Mouse (Mus musculus) limb, embryonic 14.5 days (tissue): Measurements from ENCODE around the gene Olfr808. TPM values are rescaled to one million over a fixed set of nuclear protein-coding genes. Genes with fewer than 3 reads are reported as not detected.
A peak's percentile ranks its signal among the peaks of the same experiment; 100 is the strongest.

Experiments used
- ATAC-seq: fragments of 200-750 bp; cut with Nextera tagmentation; 2 replicates; pipeline ENCODE4 v1.8.0; 2017; ENCODE audit warnings: low read depth, moderate number of reproducible peaks, moderate TSS enrichment; ENCODE audit not compliant: low FRiP score
- DNase-seq: peaks from one replicate; pipeline ENCODE4 v3.0.0-alpha.2; 2015; ENCODE audit warnings: low spot score
- H3K27ac ChIP-seq: fragments of 300-500 bp; sonication (generic); replicated peaks from 2 replicates; pipeline ENCODE4 v1.5.1; 2014; ENCODE audit warnings: low read depth, mild to moderate bottlenecking, low read length, moderate library complexity, mixed read lengths
- H3K27me3 ChIP-seq: fragments of 300-500 bp; sonication (generic); 2 replicates; pipeline ENCODE4 v1.6.1; 2014; ENCODE audit warnings: low read length, mixed read lengths; ENCODE audit not compliant: control insufficient read depth, insufficient read depth
- H3K36me3 ChIP-seq: fragments of 300-500 bp; sonication (generic); 2 replicates; pipeline ENCODE4 v1.6.1; 2014; ENCODE audit warnings: mild to moderate bottlenecking, low read length, moderate library complexity, mixed read lengths; ENCODE audit not compliant: control insufficient read depth, insufficient read depth
- H3K4me1 ChIP-seq: fragments of 300-500 bp; sonication (generic); 2 replicates; pipeline ENCODE4 v1.6.1; 2014; ENCODE audit warnings: antibody characterized with exemption, low read length, mixed read lengths; ENCODE audit not compliant: control insufficient read depth, insufficient read depth
- H3K4me2 ChIP-seq: fragments of 300-500 bp; sonication (generic); replicated peaks from 2 replicates; pipeline ENCODE4 v1.6.1; 2014; ENCODE audit warnings: low read depth, mild to moderate bottlenecking, low read length, moderate library complexity; ENCODE audit not compliant: severe bottlenecking
- H3K4me3 ChIP-seq: fragments of 300-500 bp; sonication (generic); replicated peaks from 2 replicates; pipeline ENCODE4 v1.5.1; 2014; ENCODE audit warnings: low read length
- H3K9ac ChIP-seq: fragments of 300-500 bp; sonication (generic); 2 replicates; pipeline ENCODE4 v1.6.1; 2014; ENCODE audit warnings: mild to moderate bottlenecking, low read depth, low read length, moderate library complexity; ENCODE audit not compliant: severe bottlenecking
- H3K9me3 ChIP-seq: fragments of 300-500 bp; sonication (generic); 2 replicates; pipeline ENCODE4 v1.6.1; 2016; ENCODE audit warnings: low read length; ENCODE audit not compliant: control insufficient read depth
- POLR2A ChIP-seq: fragments of 200-500 bp; IDR thresholded peaks from 2 replicates; pipeline ENCODE4 v1.8.0; 2012; ENCODE audit warnings: inconsistent platforms, mild to moderate bottlenecking, moderate library complexity, borderline replicate concordance; ENCODE audit not compliant: insufficient read depth, insufficient read length; ENCODE audit errors: extremely low read depth
- WGBS: fragments of 180-500 bp; shearing (Covaris S2); extraction: QIAGEN DNeasy Blood & Tissue Kit; methylation state at CpG from one replicate; pipeline ENCODE4 v1.1.7; 2014; 5-methylcytosine and 5-hydroxymethylcytosine counted together
- microRNA-seq: library from miRNA; unstranded; fragments of <30 nt; microRNA quantifications from one replicate; pipeline ENCODE4, GENCODE M21; 2016
- polyA plus RNA-seq, 2 experiments: library from polyadenylated mRNA; depleted of rRNA in 1 of 2; stranded (reverse) in 1 of 2; unstranded in 1 of 2; fragments of >200 nt; fragmentation: Nextera tagmentation in 1 of 2; extraction: Ambion mirVana in 1 of 2; gene quantifications; 2 replicates each; pipeline versions ENCODE4 v1.2.1 to v1.2.3; 2012 to 2014

Gene Olfr808
- polyA plus RNA-seq, 2 experiments: not detected

DNA sequence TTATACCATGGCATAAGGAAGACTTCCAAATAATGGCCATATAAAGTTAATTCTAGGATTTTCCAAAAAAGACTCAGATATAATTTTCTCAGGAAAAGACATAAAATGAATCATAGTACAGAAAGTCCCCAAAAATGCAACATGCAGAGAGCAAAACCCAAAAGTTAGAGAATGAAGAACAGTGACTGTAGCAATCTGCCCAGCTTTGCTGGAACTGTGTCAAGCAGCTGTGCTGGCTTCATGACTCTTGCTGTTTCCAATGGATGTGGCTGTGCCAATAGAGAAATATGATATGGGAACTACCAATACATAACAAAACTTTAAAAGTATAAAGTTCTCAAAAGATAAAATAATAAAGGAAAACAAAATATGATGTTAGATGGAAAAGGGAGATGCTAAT, 12.8 kb downstream of the Olfr808 start:
- Histone ChIP-seq H3K4me2 (no peak overlapping the region), H3K9me3 (no peaks in the 10 kb centered on the region), H3K4me1 (no peaks in the 10 kb centered on the region), H3K9ac (no peak overlapping the region), H3K27me3 (no peaks in the 10 kb centered on the region), H3K36me3 (no peaks in the 10 kb centered on the region), H3K27ac (no peak overlapping the region), H3K4me3 (no peak overlapping the region)
- ATAC-seq: no peak
- TF ChIP-seq POLR2A: no peak
- DNase-seq: peak; percentile 3

DNA sequence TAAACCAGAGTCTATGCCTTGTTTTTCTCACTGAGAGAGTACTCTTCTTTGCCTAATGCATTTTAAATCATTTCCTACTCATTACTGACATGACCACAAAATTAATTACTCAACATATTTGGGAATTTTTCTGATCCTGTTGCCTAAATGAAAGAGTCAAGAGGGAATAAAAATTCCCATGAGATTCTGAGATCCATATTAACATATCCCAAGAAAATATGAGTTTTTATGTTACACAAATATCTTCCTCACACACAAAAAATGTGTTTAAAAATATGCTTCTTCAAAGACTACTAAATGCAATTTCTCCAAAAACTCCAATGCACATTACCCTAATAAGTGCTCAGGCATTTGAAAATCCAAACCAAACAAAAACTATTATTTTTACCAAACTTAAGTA, 29.5 kb downstream of the Olfr808 start, which contains the start of gene Olfr810:
TSS of gene Olfr810 (minus strand) at position 101 of the 400 bp plus-strand sequence.
- ATAC-seq: no peak
- H3K9ac ChIP-seq: no peak within 1 kb of the TSS
- no peak for TF ChIP-seq POLR2A
- H3K4me1 ChIP-seq: no peaks in the 10 kb centered on the region
- H3K4me3 ChIP-seq: no peak within 1 kb of the TSS
- no peak within 1 kb of the TSS for H3K4me2 ChIP-seq
- no peaks in the 10 kb centered on the region for H3K27me3 ChIP-seq
- H3K9me3 ChIP-seq: no peaks in the 10 kb centered on the region
- no peaks in the 10 kb centered on the region for H3K36me3 ChIP-seq
- H3K27ac ChIP-seq: no peak within 1 kb of the TSS
- DNase-seq: no peak

DNA sequence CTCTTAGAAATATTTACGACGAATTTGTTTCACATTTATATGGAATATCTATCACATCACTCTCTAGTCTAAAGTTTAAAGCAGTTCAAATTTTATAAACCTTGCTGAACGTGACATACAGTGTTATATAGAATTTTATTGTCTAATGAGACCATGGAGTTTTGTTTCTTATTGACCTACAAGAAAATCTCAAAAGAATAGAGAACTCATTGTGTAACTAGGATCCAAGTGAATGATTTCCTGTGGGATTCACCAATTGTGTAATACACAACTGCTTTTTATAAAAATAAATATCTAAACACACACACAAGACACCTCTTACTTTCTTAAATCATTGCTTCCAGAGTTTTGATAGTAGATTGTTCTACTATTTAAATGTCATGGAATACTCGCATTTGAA, 39.0 kb downstream of the Olfr808 start, which contains the start of gene Olfr811:
TSS of gene Olfr811 (minus strand) at position 101 of the 400 bp plus-strand sequence.
- WGBS: 79% methylated on average over 4 of the region's 4 CpGs
- no peak within 1 kb of the TSS for H3K9ac ChIP-seq
- no peak within 1 kb of the TSS for H3K27ac ChIP-seq
- no peak for TF ChIP-seq POLR2A
- no peak within 1 kb of the TSS for H3K4me3 ChIP-seq
- H3K4me2 ChIP-seq: no peak within 1 kb of the TSS
- no peak for DNase-seq
- H3K36me3 ChIP-seq: no peaks in the 10 kb centered on the region
- H3K4me1 ChIP-seq: no peaks in the 10 kb centered on the region
- no peak for ATAC-seq
- H3K9me3 ChIP-seq: no peaks in the 10 kb centered on the region
- H3K27me3 ChIP-seq: no peaks in the 10 kb centered on the region

Small RNAs within 50 kb of the gene (microRNA-seq; reads per million reads assigned to microRNA genes)
- not detected for gene Gm24485

Other genes starting within 250 kb of the Olfr808 start
- gene Olfr791, start 243.7 kb upstream of the Olfr808 start, polyA plus RNA-seq (2012; rRNA removed): not detected in 2 replicates
- not detected in 2 replicates for gene Olfr791, start 243.7 kb upstream of the Olfr808 start, polyA plus RNA-seq (2014; fragmentation: Nextera tagmentation; extraction: Ambion mirVana)
- gene Olfr792, start 226.3 kb upstream of the Olfr808 start, polyA plus RNA-seq (2012; rRNA removed): not detected in 2 replicates
- not detected in 2 replicates for gene Olfr792, start 226.3 kb upstream of the Olfr808 start, polyA plus RNA-seq (2014; fragmentation: Nextera tagmentation; extraction: Ambion mirVana)
- not detected in 2 replicates for gene Olfr794, start 197.8 kb upstream of the Olfr808 start, polyA plus RNA-seq (2012; rRNA removed)
- gene Olfr794, start 197.8 kb upstream of the Olfr808 start, polyA plus RNA-seq (2014; fragmentation: Nextera tagmentation; extraction: Ambion mirVana): not detected in 2 replicates
- gene Olfr796, start 152.9 kb upstream of the Olfr808 start, polyA plus RNA-seq (2012; rRNA removed): not detected in 2 replicates
- gene Olfr796, start 152.9 kb upstream of the Olfr808 start, polyA plus RNA-seq (2014; fragmentation: Nextera tagmentation; extraction: Ambion mirVana): not detected in 2 replicates
- gene Olfr798, start 137.5 kb upstream of the Olfr808 start, polyA plus RNA-seq (2012; rRNA removed): not detected in 2 replicates
- not detected in 2 replicates for gene Olfr798, start 137.5 kb upstream of the Olfr808 start, polyA plus RNA-seq (2014; fragmentation: Nextera tagmentation; extraction: Ambion mirVana)
- gene Olfr799, start 128.0 kb upstream of the Olfr808 start, polyA plus RNA-seq (2012; rRNA removed): not detected in 2 replicates
- gene Olfr799, start 128.0 kb upstream of the Olfr808 start, polyA plus RNA-seq (2014; fragmentation: Nextera tagmentation; extraction: Ambion mirVana): not detected in 2 replicates
- gene Olfr800, start 107.8 kb upstream of the Olfr808 start, polyA plus RNA-seq (2012; rRNA removed): not detected in 2 replicates
- not detected in 2 replicates for gene Olfr800, start 107.8 kb upstream of the Olfr808 start, polyA plus RNA-seq (2014; fragmentation: Nextera tagmentation; extraction: Ambion mirVana)
- not detected in 2 replicates for gene Olfr801, start 91.6 kb upstream of the Olfr808 start, polyA plus RNA-seq (2012; rRNA removed)
- not detected in 2 replicates for gene Olfr801, start 91.6 kb upstream of the Olfr808 start, polyA plus RNA-seq (2014; fragmentation: Nextera tagmentation; extraction: Ambion mirVana)
- gene Olfr802, start 77.3 kb upstream of the Olfr808 start, polyA plus RNA-seq (2012; rRNA removed): not detected in 2 replicates
- gene Olfr802, start 77.3 kb upstream of the Olfr808 start, polyA plus RNA-seq (2014; fragmentation: Nextera tagmentation; extraction: Ambion mirVana): not detected in 2 replicates
- not detected in 2 replicates for gene Olfr803, start 71.2 kb upstream of the Olfr808 start, polyA plus RNA-seq (2012; rRNA removed)
- gene Olfr803, start 71.2 kb upstream of the Olfr808 start, polyA plus RNA-seq (2014; fragmentation: Nextera tagmentation; extraction: Ambion mirVana): not detected in 2 replicates
- gene Olfr804, start 62.3 kb upstream of the Olfr808 start, polyA plus RNA-seq (2012; rRNA removed): not detected in 2 replicates
- gene Olfr804, start 62.3 kb upstream of the Olfr808 start, polyA plus RNA-seq (2014; fragmentation: Nextera tagmentation; extraction: Ambion mirVana): not detected in 2 replicates
- not detected in 2 replicates for gene Olfr805, start 36.1 kb upstream of the Olfr808 start, polyA plus RNA-seq (2012; rRNA removed)
- gene Olfr805, start 36.1 kb upstream of the Olfr808 start, polyA plus RNA-seq (2014; fragmentation: Nextera tagmentation; extraction: Ambion mirVana): not detected in 2 replicates
- not detected in 2 replicates for gene Olfr806, start 23.6 kb upstream of the Olfr808 start, polyA plus RNA-seq (2012; rRNA removed)
- gene Olfr806, start 23.6 kb upstream of the Olfr808 start, polyA plus RNA-seq (2014; fragmentation: Nextera tagmentation; extraction: Ambion mirVana): not detected in 2 replicates
- gene Olfr807, start 7.7 kb upstream of the Olfr808 start, polyA plus RNA-seq (2012; rRNA removed): not detected in 2 replicates
- not detected in 2 replicates for gene Olfr807, start 7.7 kb upstream of the Olfr808 start, polyA plus RNA-seq (2014; fragmentation: Nextera tagmentation; extraction: Ambion mirVana)
- not detected in 2 replicates for gene Olfr809, start 9.2 kb downstream of the Olfr808 start, polyA plus RNA-seq (2012; rRNA removed)
- not detected in 2 replicates for gene Olfr809, start 9.2 kb downstream of the Olfr808 start, polyA plus RNA-seq (2014; fragmentation: Nextera tagmentation; extraction: Ambion mirVana)
- not detected in 2 replicates for gene Olfr810, start 29.4 kb downstream of the Olfr808 start, polyA plus RNA-seq (2012; rRNA removed)
- gene Olfr810, start 29.4 kb downstream of the Olfr808 start, polyA plus RNA-seq (2014; fragmentation: Nextera tagmentation; extraction: Ambion mirVana): not detected in 2 replicates
- not detected in 2 replicates for gene Olfr811, start 38.9 kb downstream of the Olfr808 start, polyA plus RNA-seq (2012; rRNA removed)
- gene Olfr811, start 38.9 kb downstream of the Olfr808 start, polyA plus RNA-seq (2014; fragmentation: Nextera tagmentation; extraction: Ambion mirVana): not detected in 2 replicates
- not detected in 2 replicates for gene Olfr812, start 80.6 kb downstream of the Olfr808 start, polyA plus RNA-seq (2012; rRNA removed)
- not detected in 2 replicates for gene Olfr812, start 80.6 kb downstream of the Olfr808 start, polyA plus RNA-seq (2014; fragmentation: Nextera tagmentation; extraction: Ambion mirVana)
- gene Olfr813, start 89.9 kb downstream of the Olfr808 start, polyA plus RNA-seq (2012; rRNA removed): not detected in 2 replicates
- gene Olfr813, start 89.9 kb downstream of the Olfr808 start, polyA plus RNA-seq (2014; fragmentation: Nextera tagmentation; extraction: Ambion mirVana): not detected in 2 replicates
- gene Olfr814, start 114.4 kb downstream of the Olfr808 start, polyA plus RNA-seq (2012; rRNA removed): not detected in 2 replicates
- gene Olfr814, start 114.4 kb downstream of the Olfr808 start, polyA plus RNA-seq (2014; fragmentation: Nextera tagmentation; extraction: Ambion mirVana): not detected in 2 replicates
- gene Olfr815, start 140.4 kb downstream of the Olfr808 start, polyA plus RNA-seq (2012; rRNA removed): not detected in 2 replicates
- gene Olfr815, start 140.4 kb downstream of the Olfr808 start, polyA plus RNA-seq (2014; fragmentation: Nextera tagmentation; extraction: Ambion mirVana): not detected in 2 replicates
- not detected in 2 replicates for gene Olfr816, start 150.1 kb downstream of the Olfr808 start, polyA plus RNA-seq (2012; rRNA removed)
- gene Olfr816, start 150.1 kb downstream of the Olfr808 start, polyA plus RNA-seq (2014; fragmentation: Nextera tagmentation; extraction: Ambion mirVana): not detected in 2 replicates
- gene Olfr818, start 183.6 kb downstream of the Olfr808 start, polyA plus RNA-seq (2012; rRNA removed): not detected in 2 replicates
- gene Olfr818, start 183.6 kb downstream of the Olfr808 start, polyA plus RNA-seq (2014; fragmentation: Nextera tagmentation; extraction: Ambion mirVana): not detected in 2 replicates
- gene Olfr819, start 201.8 kb downstream of the Olfr808 start, polyA plus RNA-seq (2012; rRNA removed): not detected in 2 replicates
- gene Olfr819, start 201.8 kb downstream of the Olfr808 start, polyA plus RNA-seq (2014; fragmentation: Nextera tagmentation; extraction: Ambion mirVana): not detected in 2 replicates
- not detected in 2 replicates for gene Olfr247, start 210.7 kb downstream of the Olfr808 start, polyA plus RNA-seq (2012; rRNA removed)
- not detected in 2 replicates for gene Olfr247, start 210.7 kb downstream of the Olfr808 start, polyA plus RNA-seq (2014; fragmentation: Nextera tagmentation; extraction: Ambion mirVana)
- gene Gm10310, start 219.6 kb downstream of the Olfr808 start, polyA plus RNA-seq (2012; rRNA removed): not detected in 2 replicates
- gene Gm10310, start 219.6 kb downstream of the Olfr808 start, polyA plus RNA-seq (2014; fragmentation: Nextera tagmentation; extraction: Ambion mirVana): not detected in 2 replicates
- gene Olfr820, start 247.1 kb downstream of the Olfr808 start, polyA plus RNA-seq (2012; rRNA removed): not detected in 2 replicates
- gene Olfr820, start 247.1 kb downstream of the Olfr808 start, polyA plus RNA-seq (2014; fragmentation: Nextera tagmentation; extraction: Ambion mirVana): not detected in 2 replicates